Mouse (Mus musculus) brain, embryonic 14.5 days (tissue): ENCODE measurements around the gene Atp13a1.

Experiments
- CTCF ChIP-seq: fragments of 200-500 bp; IDR thresholded peaks from 2 replicates; pipeline ENCODE4 v1.5.1; 2012; ENCODE audit warnings: inconsistent platforms, mild to moderate bottlenecking, moderate library complexity, borderline replicate concordance; ENCODE audit not compliant: insufficient read depth, insufficient read length; ENCODE audit errors: extremely low read depth
- POLR2A ChIP-seq: fragments of 200-500 bp; IDR thresholded peaks from 2 replicates; pipeline ENCODE4 v1.6.1; 2012; ENCODE audit warnings: mild to moderate bottlenecking, inconsistent platforms, borderline replicate concordance; ENCODE audit not compliant: poor library complexity, insufficient read depth, insufficient read length, severe bottlenecking; ENCODE audit errors: extremely low read depth

- TF ChIP-seq POLR2A (no peak), CTCF (no peak)
Measured at GRCm38 (mm10) chr8:69777111-69777510, 13.9 kb upstream of the Atp13a1 start.
